Mouse (Mus musculus): ENCODE results near the gene Rnf130. TPM values are rescaled to one million over a fixed set of nuclear protein-coding genes. Genes with fewer than 3 reads are reported as not detected.
A peak's percentile ranks its signal among the peaks of the same experiment; 100 is the strongest.

Rnf130 gene
- polyA plus RNA-seq, 1 experiment from 2014 or later, result 25.7 TPM

- WGBS, result 11% methylated on average over 24 of the region's 24 CpGs
- Histone ChIP-seq H3K36me3 (no peaks in the 10 kb centered on the region), H3K27ac (replicated peaks) (peak overlapping the region; percentile 80), H3K4me1 (peaks cover 41% of the 10 kb centered on the region), H3K4me3 (peak overlapping the region; percentile 93), H3K4me2 (peak overlapping the region; percentile 90), H3K9ac (peak overlapping the region; percentile 98), H3K27me3 (replicated peaks) (peaks cover 11% of the 10 kb centered on the region), H3K9me3 (no peaks in the 10 kb centered on the region)
- no peak for ATAC-seq (ENCODE audit: extremely low read depth, insufficient number of reproducible peaks, low FRiP score, low TSS enrichment)
Measured at GRCm38 (mm10) chr11:50025721-50026520, 775 bp downstream of the Rnf130 start.

DNA sequence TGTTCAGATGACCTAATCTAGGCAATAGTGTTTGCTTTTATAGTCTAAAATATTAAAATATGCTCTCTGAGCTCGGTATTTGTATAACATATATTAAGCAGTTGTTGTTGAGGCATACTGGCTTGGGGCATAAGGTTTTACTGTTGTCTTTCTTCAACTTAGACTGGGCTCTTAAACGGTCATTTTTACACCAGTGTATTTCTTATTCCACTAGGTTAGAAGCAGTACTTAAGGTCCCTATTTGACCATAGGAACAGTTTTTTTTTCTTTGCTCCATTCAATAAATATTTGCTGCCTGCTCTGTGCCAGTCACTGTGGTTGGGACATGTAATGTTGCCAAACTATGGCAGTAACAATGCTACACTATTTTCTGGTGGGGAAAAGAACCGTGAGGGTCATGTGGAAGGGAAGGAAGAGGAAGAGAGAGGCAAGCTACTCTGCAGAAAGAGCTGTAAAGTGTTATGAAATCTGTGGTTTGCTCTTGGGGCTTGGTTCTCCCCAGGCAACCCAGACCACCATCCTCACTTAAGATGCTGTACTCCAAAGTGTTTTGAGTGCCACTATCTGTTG, 1.5 kb downstream of the Rnf130 start:
- Histone ChIP-seq H3K4me2 (peak overlapping the region; percentile 90), H3K36me3 (no peaks in the 10 kb centered on the region), H3K27me3 (replicated peaks) (peaks cover 11% of the 10 kb centered on the region), H3K4me3 (peak overlapping the region; percentile 93), H3K27ac (replicated peaks) (no peak overlapping the region), H3K9ac (peak overlapping the region; percentile 98), H3K9me3 (no peaks in the 10 kb centered on the region), H3K4me1 (peaks cover 42% of the 10 kb centered on the region)
- WGBS, result 51% methylated on average over 3 of the region's 3 CpGs
- no peak for ATAC-seq (ENCODE audit: extremely low read depth, insufficient number of reproducible peaks, low FRiP score, low TSS enrichment)

DNA sequence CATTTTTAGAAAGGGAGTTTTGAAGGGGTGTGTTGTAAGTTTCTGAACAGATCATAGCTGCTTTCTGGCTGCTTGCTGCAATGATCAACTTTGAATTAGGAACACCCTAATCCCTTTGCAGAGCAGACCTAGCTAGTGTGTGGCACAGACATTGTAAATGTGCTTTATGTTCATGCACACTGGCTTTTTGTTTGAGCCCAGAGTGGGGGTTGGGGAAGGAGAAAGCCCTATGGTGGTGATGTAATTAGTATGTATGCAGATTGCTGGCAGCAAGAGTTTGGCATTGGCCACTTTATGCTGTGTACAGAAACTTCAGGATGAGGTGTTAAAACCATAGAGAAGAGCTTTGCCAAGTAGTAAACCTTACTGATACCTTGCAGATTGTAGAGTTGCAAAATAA, 3.3 kb downstream of the Rnf130 start:
- no peak overlapping the region for H3K27ac ChIP-seq (replicated peaks)
- H3K4me1 ChIP-seq, result peaks cover 44% of the 10 kb centered on the region
- H3K4me3 ChIP-seq, result no peak overlapping the region
- no peaks in the 10 kb centered on the region for H3K36me3 ChIP-seq
- ATAC-seq (ENCODE audit: extremely low read depth, insufficient number of reproducible peaks, low FRiP score, low TSS enrichment), result no peak
- H3K27me3 ChIP-seq (replicated peaks), result peaks cover 10% of the 10 kb centered on the region
- H3K9ac ChIP-seq, result no peak overlapping the region
- H3K4me2 ChIP-seq, result no peak overlapping the region
- no peaks in the 10 kb centered on the region for H3K9me3 ChIP-seq

DNA sequence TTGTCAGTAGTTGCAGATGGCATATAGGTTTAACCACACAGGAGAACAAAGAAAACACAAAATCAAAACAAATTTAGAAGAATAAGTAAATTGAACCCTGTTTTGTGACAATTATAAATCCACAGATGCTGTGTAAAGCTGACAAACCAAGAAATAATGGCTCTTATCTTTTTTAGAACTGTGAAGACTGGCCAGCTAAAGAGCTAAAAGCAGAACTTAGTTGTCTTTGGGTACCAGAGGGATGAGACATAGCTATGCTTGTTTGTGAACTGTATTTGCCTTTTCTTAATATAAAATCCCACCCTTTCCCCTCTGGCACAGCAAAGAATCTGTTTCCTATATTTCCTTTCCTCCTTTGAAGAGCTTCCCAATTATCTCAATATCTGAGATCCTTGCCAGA, 9.0 kb downstream of the Rnf130 start:
- Histone ChIP-seq H3K27ac (replicated peaks) (no peak overlapping the region), H3K9me3 (no peaks in the 10 kb centered on the region), H3K9ac (no peak overlapping the region), H3K4me1 (peaks cover 32% of the 10 kb centered on the region), H3K36me3 (no peaks in the 10 kb centered on the region), H3K4me2 (no peak overlapping the region), H3K27me3 (replicated peaks) (no peaks in the 10 kb centered on the region), H3K4me3 (no peak overlapping the region)
- ATAC-seq (ENCODE audit: extremely low read depth, insufficient number of reproducible peaks, low FRiP score, low TSS enrichment), result no peak

- Histone ChIP-seq H3K9ac (no peak overlapping the region), H3K27ac (replicated peaks) (no peak overlapping the region), H3K9me3 (no peaks in the 10 kb centered on the region), H3K27me3 (replicated peaks) (no peaks in the 10 kb centered on the region), H3K36me3 (no peaks in the 10 kb centered on the region), H3K4me1 (peaks cover 26% of the 10 kb centered on the region), H3K4me3 (no peak overlapping the region), H3K4me2 (no peak overlapping the region)
- ATAC-seq (ENCODE audit: extremely low read depth, insufficient number of reproducible peaks, low FRiP score, low TSS enrichment), result no peak
- WGBS, result 53% methylated on average over 3 of the region's 3 CpGs
Measured at GRCm38 (mm10) chr11:50035726-50036125, 10.6 kb downstream of the Rnf130 start.

- ATAC-seq (ENCODE audit: extremely low read depth, insufficient number of reproducible peaks, low FRiP score, low TSS enrichment), result no peak
- Histone ChIP-seq H3K4me1 (peaks cover 20% of the 10 kb centered on the region), H3K4me2 (no peak overlapping the region), H3K27ac (replicated peaks) (no peak overlapping the region), H3K36me3 (no peaks in the 10 kb centered on the region), H3K4me3 (no peak overlapping the region), H3K27me3 (replicated peaks) (no peaks in the 10 kb centered on the region), H3K9ac (no peak overlapping the region), H3K9me3 (no peaks in the 10 kb centered on the region)
- WGBS, result 71% methylated on average over 4 of the region's 4 CpGs
Measured at GRCm38 (mm10) chr11:50036781-50037460, 11.8 kb downstream of the Rnf130 start.

GRCm38 (mm10) chr11:50038757-50039156, 13.6 kb downstream of the Rnf130 start:
- no peak for ATAC-seq (ENCODE audit: extremely low read depth, insufficient number of reproducible peaks, low FRiP score, low TSS enrichment)
- WGBS, result 79% methylated on average over 1 of the region's 1 CpGs
- no peaks in the 10 kb centered on the region for H3K9me3 ChIP-seq
- H3K4me3 ChIP-seq, result no peak overlapping the region
- H3K9ac ChIP-seq, result no peak overlapping the region
- H3K27ac ChIP-seq (replicated peaks), result no peak overlapping the region
- H3K4me1 ChIP-seq, result peaks cover 27% of the 10 kb centered on the region
- H3K27me3 ChIP-seq (replicated peaks), result no peaks in the 10 kb centered on the region
- no peaks in the 10 kb centered on the region for H3K36me3 ChIP-seq
- H3K4me2 ChIP-seq, result no peak overlapping the region

DNA sequence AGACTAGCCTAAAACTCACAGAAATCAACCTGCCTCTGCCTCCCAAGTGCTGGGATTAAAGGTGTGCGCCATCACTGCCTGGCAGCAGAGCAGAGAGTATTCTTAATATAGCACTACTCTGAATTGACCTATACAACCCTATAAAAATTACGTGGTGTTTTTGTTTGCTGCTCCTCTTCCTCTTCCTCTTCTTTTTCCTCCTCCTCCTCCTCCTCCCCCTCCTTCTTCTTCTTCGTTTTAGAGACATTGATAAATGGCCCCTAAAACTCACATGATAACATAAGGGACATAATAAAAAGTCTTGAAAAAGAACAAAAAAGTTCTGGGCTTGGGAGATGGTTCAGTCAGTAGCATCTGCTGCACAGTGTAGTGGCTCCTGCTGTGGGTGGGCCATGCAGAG, 16.0 kb downstream of the Rnf130 start:
- Histone ChIP-seq H3K9me3 (no peaks in the 10 kb centered on the region), H3K4me2 (no peak overlapping the region), H3K4me1 (peaks cover 27% of the 10 kb centered on the region), H3K27me3 (replicated peaks) (no peaks in the 10 kb centered on the region), H3K9ac (no peak overlapping the region), H3K4me3 (no peak overlapping the region), H3K36me3 (no peaks in the 10 kb centered on the region), H3K27ac (replicated peaks) (no peak overlapping the region)
- no peak for ATAC-seq (ENCODE audit: extremely low read depth, insufficient number of reproducible peaks, low FRiP score, low TSS enrichment)
- 70% methylated on average over 3 of the region's 3 CpGs for WGBS

DNA sequence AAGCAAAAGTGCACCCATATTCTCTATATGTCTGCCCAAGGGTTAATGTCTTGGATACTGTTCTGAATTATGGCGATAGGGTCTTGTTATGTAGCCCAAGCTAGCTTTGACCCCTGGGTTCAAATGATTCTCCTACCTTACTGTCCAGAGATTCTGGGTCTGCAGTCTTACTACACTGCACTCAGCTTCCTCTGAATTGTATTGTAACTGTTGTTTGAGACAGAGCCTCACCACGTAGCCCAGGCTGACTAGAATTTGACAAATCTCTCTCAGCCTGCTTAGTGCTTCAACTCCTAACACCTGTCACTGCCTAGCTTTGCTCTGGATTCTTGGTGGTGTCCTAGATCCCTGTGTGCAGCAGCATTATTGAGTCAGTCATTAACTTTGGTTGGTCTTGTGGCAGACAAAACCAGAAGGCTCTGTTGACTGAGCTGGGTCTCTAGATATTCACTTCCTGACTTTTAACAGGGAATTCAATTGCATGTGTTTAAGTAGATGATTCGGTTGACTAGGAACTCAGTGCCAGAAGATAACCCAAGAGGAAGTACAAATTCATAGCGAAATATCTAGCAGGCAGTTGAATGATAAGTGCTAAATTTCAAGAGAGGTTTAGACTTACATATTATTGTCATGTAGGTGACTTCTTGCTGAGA, 17.3 kb downstream of the Rnf130 start:
- no peaks in the 10 kb centered on the region for H3K36me3 ChIP-seq
- H3K4me3 ChIP-seq, result no peak overlapping the region
- no peak overlapping the region for H3K9ac ChIP-seq
- no peak for ATAC-seq (ENCODE audit: extremely low read depth, insufficient number of reproducible peaks, low FRiP score, low TSS enrichment)
- 0 out of 2 replicates have a peak overlapping the region, but pooled peaks have one; percentile 12 for H3K27ac ChIP-seq (replicated peaks)
- no peaks in the 10 kb centered on the region for H3K9me3 ChIP-seq
- H3K4me1 ChIP-seq, result peaks cover 19% of the 10 kb centered on the region
- no peak overlapping the region for H3K4me2 ChIP-seq
- H3K27me3 ChIP-seq (replicated peaks), result no peaks in the 10 kb centered on the region
- 68% methylated on average over 4 of the region's 4 CpGs for WGBS

DNA sequence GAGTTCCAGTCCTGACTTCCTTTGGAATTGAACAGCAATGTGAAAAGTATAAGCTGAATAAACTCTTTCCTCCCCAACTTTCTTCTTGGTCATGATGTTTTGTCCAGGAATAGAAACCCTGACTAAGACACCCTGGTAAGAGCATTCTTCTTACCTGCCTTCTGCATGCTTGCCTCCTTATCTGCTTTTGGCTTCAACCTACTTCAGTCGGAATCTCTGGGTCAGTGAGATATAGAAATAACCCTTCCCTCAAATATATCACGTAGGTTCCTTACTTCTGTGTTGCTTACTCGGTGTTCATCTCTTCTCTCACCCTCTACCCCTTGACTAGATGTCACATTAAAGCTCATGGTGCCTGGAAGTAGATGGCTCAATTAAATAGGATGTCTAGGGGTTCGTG, 19.3 kb downstream of the Rnf130 start:
- ATAC-seq (ENCODE audit: extremely low read depth, insufficient number of reproducible peaks, low FRiP score, low TSS enrichment), result no peak
- Histone ChIP-seq H3K27ac (replicated peaks) (no peak overlapping the region), H3K36me3 (no peaks in the 10 kb centered on the region), H3K9ac (no peak overlapping the region), H3K27me3 (replicated peaks) (no peaks in the 10 kb centered on the region), H3K4me3 (no peak overlapping the region), H3K4me2 (no peak overlapping the region), H3K4me1 (peaks cover 32% of the 10 kb centered on the region), H3K9me3 (no peaks in the 10 kb centered on the region)
- 58% methylated on average over 4 of the region's 4 CpGs for WGBS

DNA sequence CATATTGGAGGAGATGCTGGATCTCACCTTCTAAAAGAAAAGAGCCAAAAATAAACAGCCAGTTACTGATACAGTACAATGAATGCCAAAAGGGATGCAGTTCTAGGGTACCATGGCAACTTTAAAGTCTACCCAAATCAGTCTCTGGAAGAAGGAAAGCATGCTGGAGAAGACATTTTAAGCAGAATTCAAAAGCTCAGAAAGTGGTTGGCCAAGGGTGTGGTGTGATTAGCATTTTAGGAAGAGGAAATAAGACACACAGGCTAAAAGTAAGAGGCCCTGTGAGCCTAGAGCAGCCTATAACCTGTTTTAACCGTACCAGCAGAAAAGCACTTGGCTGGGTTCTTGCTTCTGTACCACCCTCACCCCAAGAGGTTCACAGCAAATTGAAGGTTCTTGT, 22.5 kb downstream of the Rnf130 start:
- Histone ChIP-seq H3K4me2 (no peak overlapping the region), H3K27me3 (replicated peaks) (no peaks in the 10 kb centered on the region), H3K36me3 (no peaks in the 10 kb centered on the region), H3K4me1 (peaks cover 28% of the 10 kb centered on the region), H3K9me3 (no peaks in the 10 kb centered on the region), H3K27ac (replicated peaks) (peak overlapping the region; percentile 32; the same call in 1 of the 2 replicates), H3K9ac (no peak overlapping the region), H3K4me3 (no peak overlapping the region)
- WGBS, result 81% methylated on average over 1 of the region's 1 CpGs
- no peak for ATAC-seq (ENCODE audit: extremely low read depth, insufficient number of reproducible peaks, low FRiP score, low TSS enrichment)
